Mouse (Mus musculus): ENCODE results near the gene Hecw2. TPM values are rescaled to one million over a fixed set of nuclear protein-coding genes. Genes with fewer than 3 reads are reported as not detected.

Hecw2 gene
- polyA plus RNA-seq, 1 experiment: 0.47 TPM

GRCm38 (mm10) chr1:54179179-54179578 is 15.8 kb downstream of the Hecw2 start:
- TF ChIP-seq POLR2A (IDR thresholded peaks at IDR 0.05; ENCODE audit: borderline replicate concordance, control insufficient read depth, low read depth, low read length) (no peak), CTCF (IDR thresholded peaks at IDR 0.05; ENCODE audit: control insufficient read depth, insufficient read depth, low read length) (no peak)
- no peak overlapping the region for H3K27ac ChIP-seq (ENCODE audit: control insufficient read depth, insufficient read depth, low read depth, low read length, poor library complexity)
- WGBS: 82% methylated on average over 7 of the region's 7 CpGs
- H3K4me1 ChIP-seq (ENCODE audit: control insufficient read depth, insufficient read depth, low read length): no peaks in the 10 kb centered on the region
- H3K4me3 ChIP-seq (replicated peaks; ENCODE audit: control insufficient read depth, low read depth, low read length): no peak overlapping the region

- Histone ChIP-seq H3K4me3 (replicated peaks; ENCODE audit: control insufficient read depth, low read depth, low read length) (no peak overlapping the region), H3K4me1 (ENCODE audit: control insufficient read depth, insufficient read depth, low read length) (no peaks in the 10 kb centered on the region), H3K27ac (ENCODE audit: control insufficient read depth, insufficient read depth, low read depth, low read length, poor library complexity) (no peak overlapping the region)
- 79% methylated on average over 2 of the region's 2 CpGs for WGBS
- TF ChIP-seq CTCF (IDR thresholded peaks at IDR 0.05; ENCODE audit: control insufficient read depth, insufficient read depth, low read length): no peak
- TF ChIP-seq POLR2A (IDR thresholded peaks at IDR 0.05; ENCODE audit: borderline replicate concordance, control insufficient read depth, low read depth, low read length): no peak
These were observed 18.4 kb downstream of the Hecw2 start for GRCm38 (mm10) chr1:54176592-54176991.

- Histone ChIP-seq H3K27ac (ENCODE audit: control insufficient read depth, insufficient read depth, low read depth, low read length, poor library complexity) (no peak overlapping the region), H3K4me3 (replicated peaks; ENCODE audit: control insufficient read depth, low read depth, low read length) (no peak overlapping the region), H3K4me1 (ENCODE audit: control insufficient read depth, insufficient read depth, low read length) (no peaks in the 10 kb centered on the region)
- WGBS: 81% methylated on average over 3 of the region's 3 CpGs
- TF ChIP-seq POLR2A (IDR thresholded peaks at IDR 0.05; ENCODE audit: borderline replicate concordance, control insufficient read depth, low read depth, low read length) (no peak), CTCF (IDR thresholded peaks at IDR 0.05; ENCODE audit: control insufficient read depth, insufficient read depth, low read length) (no peak)
These were observed 27.0 kb downstream of the Hecw2 start for GRCm38 (mm10) chr1:54168014-54168413.

- no peak overlapping the region for H3K4me3 ChIP-seq (replicated peaks; ENCODE audit: control insufficient read depth, low read depth, low read length)
- H3K4me1 ChIP-seq (ENCODE audit: control insufficient read depth, insufficient read depth, low read length): no peaks in the 10 kb centered on the region
- 71% methylated on average over 1 of the region's 1 CpGs for WGBS
- no peak for TF ChIP-seq POLR2A (IDR thresholded peaks at IDR 0.05; ENCODE audit: borderline replicate concordance, control insufficient read depth, low read depth, low read length)
- no peak for TF ChIP-seq CTCF (IDR thresholded peaks at IDR 0.05; ENCODE audit: control insufficient read depth, insufficient read depth, low read length)
- no peak overlapping the region for H3K27ac ChIP-seq (ENCODE audit: control insufficient read depth, insufficient read depth, low read depth, low read length, poor library complexity)
These were observed 35.4 kb downstream of the Hecw2 start for GRCm38 (mm10) chr1:54159531-54159930.

- 80% methylated on average over 6 of the region's 6 CpGs for WGBS
- no peaks in the 10 kb centered on the region for H3K4me1 ChIP-seq (ENCODE audit: control insufficient read depth, insufficient read depth, low read length)
- no peak overlapping the region for H3K4me3 ChIP-seq (replicated peaks; ENCODE audit: control insufficient read depth, low read depth, low read length)
- no peak overlapping the region for H3K27ac ChIP-seq (ENCODE audit: control insufficient read depth, insufficient read depth, low read depth, low read length, poor library complexity)
- TF ChIP-seq POLR2A (IDR thresholded peaks at IDR 0.05; ENCODE audit: borderline replicate concordance, control insufficient read depth, low read depth, low read length): no peak
- no peak for TF ChIP-seq CTCF (IDR thresholded peaks at IDR 0.05; ENCODE audit: control insufficient read depth, insufficient read depth, low read length)
These were observed 41.7 kb downstream of the Hecw2 start for GRCm38 (mm10) chr1:54153216-54153786.

- no peaks in the 10 kb centered on the region for H3K4me1 ChIP-seq (ENCODE audit: control insufficient read depth, insufficient read depth, low read length)
- WGBS: 90% methylated on average over 5 of the region's 5 CpGs
- no peak overlapping the region for H3K4me3 ChIP-seq (replicated peaks; ENCODE audit: control insufficient read depth, low read depth, low read length)
- no peak overlapping the region for H3K27ac ChIP-seq (ENCODE audit: control insufficient read depth, insufficient read depth, low read depth, low read length, poor library complexity)
- TF ChIP-seq POLR2A (IDR thresholded peaks at IDR 0.05; ENCODE audit: borderline replicate concordance, control insufficient read depth, low read depth, low read length) (no peak), CTCF (IDR thresholded peaks at IDR 0.05; ENCODE audit: control insufficient read depth, insufficient read depth, low read length) (no peak)
These were observed 49.9 kb downstream of the Hecw2 start for GRCm38 (mm10) chr1:54145106-54145505.

- H3K4me3 ChIP-seq (replicated peaks; ENCODE audit: control insufficient read depth, low read depth, low read length): no peak overlapping the region
- WGBS: 73% methylated on average over 4 of the region's 4 CpGs
- H3K27ac ChIP-seq (ENCODE audit: control insufficient read depth, insufficient read depth, low read depth, low read length, poor library complexity): no peak overlapping the region
- TF ChIP-seq CTCF (IDR thresholded peaks at IDR 0.05; ENCODE audit: control insufficient read depth, insufficient read depth, low read length) (no peak), POLR2A (IDR thresholded peaks at IDR 0.05; ENCODE audit: borderline replicate concordance, control insufficient read depth, low read depth, low read length) (no peak)
- no peaks in the 10 kb centered on the region; the same call in 1 of the 2 replicates for H3K4me1 ChIP-seq (ENCODE audit: control insufficient read depth, insufficient read depth, low read length)
These were observed 61.0 kb downstream of the Hecw2 start for GRCm38 (mm10) chr1:54133802-54134436.

GRCm38 (mm10) chr1:54128714-54129431 is 66.1 kb downstream of the Hecw2 start:
- H3K4me3 ChIP-seq (replicated peaks; ENCODE audit: control insufficient read depth, low read depth, low read length): no peak overlapping the region
- no peak for TF ChIP-seq POLR2A (IDR thresholded peaks at IDR 0.05; ENCODE audit: borderline replicate concordance, control insufficient read depth, low read depth, low read length)
- TF ChIP-seq CTCF (IDR thresholded peaks at IDR 0.05; ENCODE audit: control insufficient read depth, insufficient read depth, low read length): no peak
- no peak overlapping the region for H3K27ac ChIP-seq (ENCODE audit: control insufficient read depth, insufficient read depth, low read depth, low read length, poor library complexity)
- WGBS: 18% methylated on average over 5 of the region's 5 CpGs
- H3K4me1 ChIP-seq (ENCODE audit: control insufficient read depth, insufficient read depth, low read length): no peaks in the 10 kb centered on the region; the same call in 1 of the 2 replicates
